Mouse (Mus musculus) kidney, postnatal 36 days (tissue): ENCODE results near the gene Msantd2.
A peak's percentile ranks its signal among the peaks of the same experiment; 100 is the strongest.

Source experiments
- DNase-seq, 2 experiments: peaks; one replicate each; pipeline ENCODE4 v3.0.0; 2021 to 2022; ENCODE audit warnings: mixed read lengths in 2 of 2

The Msantd2 gene

DNA sequence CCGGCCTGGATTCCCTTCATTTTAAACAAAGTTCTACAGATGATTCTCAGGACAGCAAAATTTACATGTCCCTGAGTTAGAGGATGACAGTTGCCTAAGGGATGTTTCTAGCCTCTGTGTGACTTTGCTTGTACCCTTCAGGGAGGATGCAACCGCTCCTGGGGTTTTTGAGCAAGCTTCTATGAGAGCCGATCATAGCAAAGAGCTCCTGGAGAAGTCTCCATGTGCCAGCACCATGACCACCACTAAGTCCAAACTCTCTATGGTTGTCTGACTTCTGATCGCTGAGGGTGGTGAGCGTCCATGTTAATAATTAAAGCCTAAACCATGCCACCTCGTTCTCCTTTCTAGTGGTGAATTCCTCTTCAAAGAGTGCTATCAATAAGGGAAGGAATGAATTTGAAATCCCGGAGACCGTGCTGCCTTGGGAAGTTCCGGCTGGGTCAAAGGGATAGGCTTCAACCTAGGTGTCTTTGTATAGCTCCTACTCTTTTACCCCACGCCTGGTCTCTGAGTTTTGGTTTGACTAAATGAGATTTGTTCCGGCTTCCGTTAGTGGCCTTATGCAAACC is 54.8 kb downstream of the Msantd2 start:
- DNase-seq: peak; percentile 33 to 39

DNA sequence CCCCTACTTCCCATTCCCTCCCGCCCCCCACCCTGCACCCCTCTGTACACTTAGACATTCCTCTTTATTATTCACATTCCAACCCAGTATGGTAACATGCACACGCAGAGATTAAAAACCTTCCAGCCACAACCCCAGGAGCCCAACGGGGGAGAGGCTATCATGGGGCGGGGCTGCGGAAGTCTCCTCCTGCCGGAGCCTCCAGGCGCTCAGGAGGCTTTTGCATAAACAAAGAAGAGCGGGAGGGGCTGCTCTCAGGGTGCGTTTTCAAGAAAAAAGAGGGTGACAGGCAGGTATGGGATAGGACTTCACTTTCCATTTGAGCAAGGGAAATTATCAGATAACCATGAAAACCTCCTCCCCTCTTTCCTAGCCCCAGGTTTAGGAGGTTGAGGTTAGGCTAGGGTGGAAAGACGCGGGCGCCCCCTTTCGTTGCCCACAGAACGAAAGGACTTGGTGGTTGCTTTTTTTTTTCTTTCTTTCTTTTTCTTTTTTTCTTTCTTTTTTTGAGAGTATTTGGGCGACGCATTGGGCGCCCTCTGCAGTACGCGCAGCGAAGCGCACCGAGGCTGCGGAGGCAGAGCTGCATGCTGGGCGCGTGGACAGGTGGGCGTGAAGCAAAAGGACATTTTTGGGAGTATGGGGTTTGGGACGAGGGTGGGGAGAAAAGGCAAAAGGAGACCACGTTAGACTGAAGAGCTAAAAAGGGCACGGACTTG is 55.5 kb downstream of the Msantd2 start:
- peak; percentile 73 to 81 for DNase-seq

- peak in 1 of 2 experiments; percentile 27 for DNase-seq
These were observed 56.1 kb downstream of the Msantd2 start for GRCm38 (mm10) chr9:37545166-37545610.

DNA sequence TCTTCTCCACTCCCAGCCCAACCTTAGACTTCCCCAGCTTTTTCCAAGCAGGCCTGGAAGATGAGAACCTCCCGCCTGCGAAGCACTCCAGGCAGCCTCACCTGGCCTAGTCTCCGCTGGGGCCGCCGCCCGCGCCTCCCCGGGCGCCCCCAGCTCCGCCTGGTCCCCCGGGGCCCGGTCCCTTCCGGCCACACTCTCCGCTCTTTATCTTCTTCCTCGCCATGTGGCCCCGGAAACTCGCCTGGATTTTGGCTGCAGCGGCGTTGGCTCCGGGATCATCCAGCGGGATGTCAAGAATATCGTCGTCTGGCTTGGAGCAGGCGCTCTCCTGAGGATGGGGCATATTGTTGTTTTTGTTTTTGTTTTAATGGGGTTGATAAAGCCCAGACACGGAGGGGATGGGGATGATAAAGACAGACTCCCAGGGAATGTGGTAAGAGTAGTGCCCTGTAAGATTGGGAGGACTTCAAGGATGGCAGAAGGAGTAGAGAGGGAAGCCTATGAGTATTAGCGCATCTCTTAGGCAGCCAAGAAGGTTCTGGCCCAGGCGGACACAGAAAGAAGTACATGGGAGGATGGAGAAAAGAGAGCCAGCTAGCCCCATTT is 56.8 kb downstream of the Msantd2 start:
- DNase-seq: no peak

DNA sequence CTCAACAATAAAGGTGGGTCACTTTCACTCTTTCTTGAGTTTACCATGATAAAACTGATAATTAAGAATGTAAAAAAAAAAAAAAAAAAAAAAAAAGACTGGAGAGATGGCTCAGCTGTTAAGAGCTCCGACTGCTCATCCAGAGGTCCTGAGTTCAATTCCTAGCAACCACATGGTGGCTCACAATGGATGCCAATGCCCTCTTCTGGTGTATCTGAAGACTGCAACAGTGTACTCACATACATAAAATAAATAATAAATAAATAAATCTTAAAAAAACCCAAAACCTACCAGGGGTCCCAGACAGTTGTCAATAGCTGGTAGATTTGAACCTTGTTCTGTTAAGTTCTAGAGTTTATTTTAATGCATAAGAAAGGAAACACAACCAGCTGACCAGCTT is 57.8 kb downstream of the Msantd2 start:
- peak in 1 of 2 experiments; percentile 34 for DNase-seq

DNA sequence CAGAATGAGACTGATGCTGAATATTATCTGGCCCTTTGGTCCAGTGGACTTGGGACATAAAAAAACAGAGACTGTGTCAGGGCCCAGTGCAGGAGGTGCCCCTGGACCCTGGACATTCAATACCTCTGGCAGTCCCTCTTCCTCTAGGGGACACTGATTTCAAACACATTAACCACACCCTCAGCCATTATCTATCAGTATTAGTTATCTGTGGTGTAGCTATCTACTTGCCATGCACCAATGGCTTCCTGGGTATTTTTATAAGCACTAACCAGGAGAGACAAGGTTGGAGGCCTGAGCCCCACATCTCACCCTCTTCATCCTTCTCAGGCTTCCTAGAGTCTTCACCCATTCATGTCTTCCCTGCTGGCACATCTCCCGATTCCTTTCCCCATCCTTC is 61.3 kb downstream of the Msantd2 start:
- DNase-seq: no peak

DNA sequence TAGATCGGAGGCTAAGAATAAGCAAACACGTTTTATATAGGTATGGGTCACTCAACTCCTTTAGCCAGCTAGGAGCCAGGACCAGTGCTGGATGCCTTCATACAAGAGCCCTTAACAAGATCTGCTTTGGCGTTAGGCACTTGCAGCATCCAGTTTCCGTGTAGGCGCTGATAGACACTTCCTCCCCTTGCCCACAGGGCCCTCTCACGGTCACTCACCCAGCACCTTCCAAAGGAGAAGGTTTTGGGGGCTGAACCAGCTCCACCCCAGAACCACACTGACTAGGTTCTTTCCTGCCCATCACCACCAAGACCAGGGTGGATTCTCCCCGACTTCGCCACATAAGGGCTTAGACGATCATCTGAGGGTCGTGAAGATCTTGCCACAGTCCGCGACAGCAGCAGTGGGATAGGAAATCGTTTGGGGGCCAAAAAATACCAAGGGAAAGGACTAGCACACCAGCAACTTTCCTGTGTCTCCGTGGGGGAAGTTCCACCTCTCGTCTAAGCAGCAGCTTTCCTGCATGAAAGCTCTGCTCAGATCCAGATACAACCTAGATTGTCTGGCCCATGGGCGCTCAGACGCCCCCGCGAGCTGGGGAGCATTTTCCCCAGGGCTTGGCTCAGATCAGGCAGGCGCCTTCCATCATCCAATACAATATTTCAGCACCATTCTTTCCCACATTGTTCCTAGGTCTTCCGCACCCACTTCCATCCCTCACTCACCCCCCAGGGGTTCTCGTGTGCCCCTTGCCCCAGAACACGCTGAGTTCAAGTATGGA is 62.8 kb downstream of the Msantd2 start:
- DNase-seq: no peak

GRCm38 (mm10) chr9:37552536-37553293 is 63.6 kb downstream of the Msantd2 start, which contains the start of gene Nrgn:
Nrgn (minus strand) TSS chr9:37552904.
- DNase-seq: peak; percentile 88 to 89

DNA sequence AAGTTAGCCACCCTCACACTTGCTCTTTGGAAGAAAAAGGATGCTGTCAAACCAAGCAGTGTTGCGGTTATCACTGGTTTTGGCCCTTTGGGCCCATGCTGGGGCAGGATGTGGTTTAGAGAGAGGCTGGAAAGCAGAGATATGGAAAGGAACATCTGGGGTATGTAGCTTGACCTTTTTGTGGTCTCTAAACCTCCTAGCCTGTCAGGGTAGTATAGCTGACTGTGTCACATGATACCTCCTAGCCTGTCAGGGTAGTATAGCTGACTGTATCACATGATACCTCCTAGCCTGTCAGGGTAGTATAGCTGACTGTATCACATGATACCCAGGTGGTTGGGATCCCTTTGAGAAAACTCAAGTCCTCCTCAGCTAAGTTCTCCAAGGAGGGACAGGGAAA is 65.2 kb downstream of the Msantd2 start:
- no peak for DNase-seq

- DNase-seq: no peak
These were observed 66.0 kb downstream of the Msantd2 start, which contains the start of gene Siae for GRCm38 (mm10) chr9:37554838-37555748. Siae (plus strand) TSS chr9:37555698.

- no peak for DNase-seq
These were observed 67.2 kb downstream of the Msantd2 start for GRCm38 (mm10) chr9:37556366-37556765.

DNA sequence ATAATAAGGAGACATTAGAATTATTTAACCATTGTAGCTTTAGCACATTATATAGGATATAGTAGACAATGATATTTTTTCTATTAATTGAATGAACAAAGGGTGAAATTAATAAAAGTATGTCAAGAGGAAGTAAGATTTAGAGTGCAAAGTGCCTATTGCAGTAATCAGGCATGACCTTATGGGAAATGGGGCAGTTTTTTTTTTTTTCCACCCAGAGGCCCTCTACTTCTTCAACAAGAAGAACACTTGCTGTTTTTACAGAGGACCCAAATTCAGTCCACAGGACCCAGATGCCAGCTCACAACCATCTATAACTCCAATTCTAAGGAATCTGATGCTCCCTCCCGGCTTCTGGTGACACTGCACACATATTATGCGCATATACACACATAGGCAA is 71.5 kb downstream of the Msantd2 start:
- DNase-seq: no peak

DNA sequence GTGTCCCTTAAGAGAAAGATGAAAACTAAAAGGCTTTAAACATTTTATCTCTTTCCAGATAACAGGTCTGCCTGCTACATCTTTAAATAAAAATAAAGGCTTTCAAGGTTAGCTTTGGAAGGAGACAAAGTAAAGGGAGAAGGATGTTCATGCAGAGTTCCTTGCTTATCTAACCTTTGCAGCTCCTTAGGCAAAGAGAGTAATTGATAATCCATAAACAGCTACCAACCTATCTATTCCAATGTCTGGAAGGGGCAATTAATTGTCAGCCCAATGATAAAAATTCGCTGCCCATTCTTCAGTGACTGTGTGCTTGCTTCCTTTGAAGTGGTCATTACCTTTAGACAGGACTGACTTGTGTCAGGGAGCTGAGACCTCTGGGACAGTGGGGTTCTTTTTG is 74.7 kb downstream of the Msantd2 start:
- DNase-seq: no peak

- no peak for DNase-seq
These were observed 77.9 kb downstream of the Msantd2 start for GRCm38 (mm10) chr9:37567019-37567418.

DNA sequence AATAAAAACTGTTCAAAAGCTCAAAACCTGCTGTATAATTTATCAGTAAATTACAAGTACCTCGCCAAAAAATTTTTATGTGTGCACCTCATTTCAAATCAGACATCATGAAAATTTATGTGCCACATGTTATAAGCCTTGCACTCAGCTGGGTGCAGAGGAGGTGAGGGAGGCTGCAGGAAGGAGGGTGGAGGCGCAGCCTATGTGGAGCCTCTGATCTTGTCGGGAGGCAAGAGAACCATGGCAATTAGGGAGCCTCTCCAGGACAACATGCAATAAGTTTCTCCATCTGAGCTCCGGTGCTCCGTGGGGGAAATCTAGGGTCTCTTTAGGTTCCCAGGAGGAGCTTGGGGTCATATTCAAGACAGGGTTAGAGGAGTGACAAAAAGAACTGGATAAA is 78.3 kb downstream of the Msantd2 start:
- no peak for DNase-seq

DNA sequence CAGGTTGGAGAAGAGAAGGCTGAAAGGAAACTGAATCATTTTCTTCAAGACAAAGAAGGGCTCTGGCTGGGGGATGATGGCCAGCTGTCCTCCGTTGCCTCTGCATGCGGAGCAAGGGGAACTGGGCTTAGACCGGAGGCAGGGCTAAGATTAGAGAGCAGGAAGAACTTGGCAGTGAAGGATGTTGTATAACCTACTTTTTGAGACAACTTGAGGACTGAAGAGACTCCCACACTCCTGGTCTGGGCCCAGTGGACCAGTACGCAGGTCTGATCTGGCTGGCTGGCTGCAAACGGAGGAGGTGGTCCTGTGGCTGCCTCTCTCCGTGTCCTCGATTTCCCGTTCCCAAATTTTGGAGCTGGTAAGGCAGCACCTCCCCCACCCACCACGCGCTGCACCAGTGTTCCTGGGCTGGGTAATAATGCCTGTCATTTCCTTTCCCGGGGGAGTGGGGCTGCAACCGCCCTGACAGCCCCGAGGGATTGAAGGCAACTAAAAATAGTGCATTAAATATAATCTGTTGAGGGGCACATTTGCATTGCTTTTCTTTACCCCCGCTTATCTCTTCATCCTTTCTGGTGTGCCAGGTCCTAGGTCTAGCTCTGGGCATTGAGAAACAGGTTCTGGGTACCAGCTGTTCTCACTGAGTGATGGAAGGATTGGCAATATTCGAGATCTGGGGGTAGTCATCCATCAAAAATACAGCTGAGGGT is 78.9 kb downstream of the Msantd2 start:
- DNase-seq: peak; percentile 40 to 57

GRCm38 (mm10) chr9:37568605-37569214 is 79.6 kb downstream of the Msantd2 start:
- peak; percentile 34 to 38 for DNase-seq

- no peak for DNase-seq
These were observed 80.2 kb downstream of the Msantd2 start for GRCm38 (mm10) chr9:37569231-37569835.

DNA sequence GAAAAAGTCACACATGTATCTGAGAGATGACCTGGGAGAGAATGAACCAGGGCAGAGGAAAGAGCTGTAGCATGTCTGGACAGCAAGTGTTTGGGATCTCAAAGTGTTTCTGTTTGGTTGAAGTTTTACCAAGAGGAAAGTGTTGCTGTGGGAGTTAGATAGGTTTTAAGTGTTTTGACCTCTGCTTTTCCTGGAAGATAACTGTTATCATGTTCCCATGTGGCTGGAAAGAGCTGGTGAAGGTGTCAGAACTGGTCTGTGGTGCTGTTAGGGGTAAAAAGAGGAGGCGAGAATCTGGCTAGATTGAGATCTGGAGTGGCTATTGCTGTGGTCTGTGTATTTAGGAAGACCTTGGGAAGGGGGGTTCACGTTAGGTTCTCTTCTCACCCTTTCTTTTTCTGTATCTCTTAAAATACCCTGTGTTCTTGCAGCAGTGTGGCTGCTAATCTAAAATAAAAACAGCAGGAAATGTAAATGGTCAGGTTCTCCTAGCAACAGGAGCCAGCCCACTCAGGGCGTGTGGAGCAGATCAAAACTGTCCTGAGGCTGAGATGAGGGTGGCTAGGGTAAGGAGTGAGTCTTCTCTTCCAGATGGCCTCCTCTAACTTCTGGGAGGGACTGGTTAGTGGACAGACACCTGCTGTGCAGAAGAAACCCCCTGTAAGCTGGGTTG is 83.2 kb downstream of the Msantd2 start:
- no peak for DNase-seq
